Mouse (Mus musculus) neural tube, embryonic 15.5 days (tissue): ENCODE measurements at regions not wholly inside any gene's neighbourhood (a gene's known extent, or its start where the extent isn't known, plus 50 kb on each side); places are given as distances from the start of the nearest gene placed in this dataset.

Experiments used
- ATAC-seq: fragments of 200-750 bp; cut with Nextera tagmentation; 2 replicates; pipeline ENCODE4 v1.8.0; 2017; ENCODE audit warnings: mild to moderate bottlenecking, moderate TSS enrichment, moderate library complexity; ENCODE audit not compliant: low FRiP score
- H3K27ac ChIP-seq: fragments of 300-500 bp; sonication (generic); replicated peaks from 2 replicates; pipeline ENCODE4 v1.5.1; 2015; ENCODE audit warnings: mild to moderate bottlenecking, inconsistent platforms
- H3K27me3 ChIP-seq: fragments of 300-500 bp; sonication (generic); replicated peaks from 2 replicates; pipeline ENCODE4 v1.6.1; 2015; ENCODE audit warnings: inconsistent platforms
- H3K36me3 ChIP-seq: fragments of 300-500 bp; sonication (generic); 2 replicates; pipeline ENCODE4 v1.6.1; 2015; ENCODE audit warnings: inconsistent platforms
- H3K4me1 ChIP-seq: fragments of 300-500 bp; sonication (generic); 2 replicates; pipeline ENCODE4 v1.6.1; 2015; ENCODE audit warnings: inconsistent platforms
- H3K4me2 ChIP-seq: fragments of 300-500 bp; sonication (generic); 2 replicates; pipeline ENCODE4 v1.6.1; 2015; ENCODE audit warnings: inconsistent platforms, mild to moderate bottlenecking, moderate library complexity
- H3K4me3 ChIP-seq: fragments of 300-500 bp; sonication (generic); replicated peaks from 2 replicates; pipeline ENCODE4 v1.5.1; 2015; ENCODE audit warnings: mild to moderate bottlenecking, inconsistent platforms
- H3K9ac ChIP-seq: fragments of 300-500 bp; sonication (generic); replicated peaks from 2 replicates; pipeline ENCODE4 v1.6.1; 2015; ENCODE audit warnings: mild to moderate bottlenecking, inconsistent platforms
- H3K9me3 ChIP-seq: fragments of 300-500 bp; sonication (generic); replicated peaks from 2 replicates; pipeline ENCODE4 v1.6.1; 2016; ENCODE audit warnings: inconsistent platforms
- WGBS: fragments of 180-500 bp; shearing (Covaris S2); methylation state at CpG from one replicate; pipeline ENCODE4 v1.1.7; 2015; ENCODE audit warnings: mixed read lengths; 5-methylcytosine and 5-hydroxymethylcytosine counted together

DNA sequence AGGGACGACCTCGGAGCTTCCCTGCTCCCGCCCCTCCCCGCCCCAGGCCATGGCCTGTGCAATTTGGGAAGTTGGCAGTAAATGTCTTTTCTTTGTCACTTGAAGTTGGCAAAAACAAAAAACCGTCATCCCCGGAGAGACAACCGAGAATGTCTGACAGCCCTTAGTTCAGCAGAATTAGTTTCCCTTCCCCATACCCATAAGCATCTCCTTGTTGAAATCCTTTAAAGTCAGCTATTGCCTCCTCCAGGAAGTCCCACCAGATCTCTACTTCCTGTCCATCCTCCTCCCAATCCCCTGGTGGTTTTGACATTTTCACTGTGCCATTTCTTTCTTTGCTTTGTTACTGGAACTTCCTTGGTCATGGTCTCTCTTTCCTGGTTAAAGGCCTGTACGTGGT, 54.8 kb downstream of the Foxb1 start:
- H3K36me3 ChIP-seq = no peaks in the 10 kb centered on the region
- no peak overlapping the region for H3K27ac ChIP-seq
- no peaks in the 10 kb centered on the region for H3K27me3 ChIP-seq
- H3K4me1 ChIP-seq = no peaks in the 10 kb centered on the region; the same call in 1 of the 2 replicates
- no peak for ATAC-seq
- WGBS = 36% methylated on average over 8 of the region's 8 CpGs
- H3K9me3 ChIP-seq = 0 out of 2 replicates have a peak, but pooled peaks cover 3% of the 10 kb centered on the region
- H3K4me3 ChIP-seq = no peak overlapping the region
- no peak overlapping the region for H3K4me2 ChIP-seq
- H3K9ac ChIP-seq = no peak overlapping the region

DNA sequence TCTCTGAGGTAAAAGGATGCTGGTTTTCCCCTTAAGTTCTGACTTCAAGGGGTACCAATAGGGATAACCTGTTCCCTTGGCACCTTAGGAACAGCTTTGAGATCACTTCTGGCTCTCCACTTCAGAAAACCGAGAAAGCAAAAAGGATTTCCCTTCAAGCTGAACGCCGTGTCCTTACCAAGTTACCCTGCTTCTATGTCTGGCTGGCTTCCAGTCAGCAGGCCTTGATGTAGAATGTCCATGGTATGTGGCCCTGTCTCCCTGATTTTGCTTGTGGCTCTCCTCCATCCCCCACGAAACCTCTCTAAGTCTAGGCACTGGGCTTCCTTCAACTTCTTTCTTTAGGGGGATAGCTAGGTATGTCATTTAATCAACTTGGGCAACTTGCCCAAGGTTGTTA, 55.7 kb downstream of the Foxb1 start:
- H3K4me1 ChIP-seq = no peaks in the 10 kb centered on the region; the same call in 1 of the 2 replicates
- WGBS = 59% methylated on average over 4 of the region's 4 CpGs
- no peak overlapping the region for H3K9ac ChIP-seq
- H3K27ac ChIP-seq = no peak overlapping the region
- H3K4me2 ChIP-seq = no peak overlapping the region
- H3K27me3 ChIP-seq = no peaks in the 10 kb centered on the region
- H3K9me3 ChIP-seq = no peaks in the 10 kb centered on the region
- H3K36me3 ChIP-seq = no peaks in the 10 kb centered on the region
- H3K4me3 ChIP-seq = no peak overlapping the region
- no peak for ATAC-seq

GRCm38 (mm10) chr9:69703731-69704130, 57.0 kb downstream of the Foxb1 start:
- H3K36me3 ChIP-seq = no peaks in the 10 kb centered on the region
- H3K4me2 ChIP-seq = no peak overlapping the region
- ATAC-seq = no peak
- no peaks in the 10 kb centered on the region for H3K27me3 ChIP-seq
- no peak overlapping the region for H3K4me3 ChIP-seq
- H3K27ac ChIP-seq = no peak overlapping the region
- no peak overlapping the region for H3K9ac ChIP-seq
- no peaks in the 10 kb centered on the region for H3K9me3 ChIP-seq
- no peaks in the 10 kb centered on the region; the same call in 1 of the 2 replicates for H3K4me1 ChIP-seq
- WGBS = 75% methylated on average over 7 of the region's 7 CpGs

GRCm38 (mm10) chr9:69702156-69702928, 58.4 kb downstream of the Foxb1 start:
- ATAC-seq = no peak
- no peaks in the 10 kb centered on the region for H3K9me3 ChIP-seq
- no peak overlapping the region for H3K27ac ChIP-seq
- no peaks in the 10 kb centered on the region for H3K27me3 ChIP-seq
- no peaks in the 10 kb centered on the region; the same call in 1 of the 2 replicates for H3K4me1 ChIP-seq
- no peak overlapping the region for H3K4me3 ChIP-seq
- WGBS = 84% methylated on average over 8 of the region's 8 CpGs
- no peak overlapping the region for H3K9ac ChIP-seq
- no peaks in the 10 kb centered on the region for H3K36me3 ChIP-seq
- no peak overlapping the region for H3K4me2 ChIP-seq

DNA sequence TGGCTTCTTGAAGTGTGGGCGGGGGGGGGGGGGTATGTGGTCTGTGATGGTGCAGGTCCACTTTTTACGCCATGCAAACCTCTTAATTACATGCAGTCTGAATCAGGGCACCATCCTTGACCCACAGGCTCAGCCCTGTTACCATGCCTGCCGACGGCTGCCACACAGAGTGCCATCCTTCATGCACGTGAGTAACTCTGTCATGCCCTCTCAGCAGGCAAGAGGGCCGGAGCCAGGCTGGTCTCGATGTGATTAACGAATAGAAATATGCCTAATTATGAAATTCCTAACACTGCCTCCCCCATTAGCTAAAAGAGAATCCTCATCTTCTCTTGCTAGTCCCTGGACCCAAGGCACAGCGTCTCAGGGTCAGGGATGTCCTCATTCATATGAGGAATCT, 60.0 kb downstream of the Foxb1 start:
- 58% methylated on average over 9 of the region's 9 CpGs for WGBS
- ATAC-seq = no peak
- Histone ChIP-seq H3K9me3 (no peaks in the 10 kb centered on the region), H3K4me3 (no peak overlapping the region), H3K4me2 (no peak overlapping the region), H3K27me3 (no peaks in the 10 kb centered on the region), H3K9ac (no peak overlapping the region), H3K36me3 (no peaks in the 10 kb centered on the region), H3K27ac (no peak overlapping the region), H3K4me1 (no peaks in the 10 kb centered on the region)

GRCm38 (mm10) chr9:69691756-69692155, 69.0 kb downstream of the Foxb1 start:
- no peak overlapping the region for H3K27ac ChIP-seq
- no peak for ATAC-seq
- H3K9me3 ChIP-seq = no peaks in the 10 kb centered on the region
- 94% methylated on average over 3 of the region's 3 CpGs for WGBS
- no peaks in the 10 kb centered on the region for H3K27me3 ChIP-seq
- peaks cover 11% of the 10 kb centered on the region; the same call in 1 of the 2 replicates for H3K4me1 ChIP-seq
- no peak overlapping the region for H3K4me3 ChIP-seq
- no peaks in the 10 kb centered on the region for H3K36me3 ChIP-seq
- H3K4me2 ChIP-seq = no peak overlapping the region
- no peak overlapping the region for H3K9ac ChIP-seq

- H3K36me3 ChIP-seq = no peaks in the 10 kb centered on the region
- 11% methylated on average over 12 of the region's 12 CpGs for WGBS
- H3K4me2 ChIP-seq = no peak overlapping the region
- H3K27ac ChIP-seq = no peak overlapping the region; the same call in 1 of the 2 replicates
- H3K9ac ChIP-seq = no peak overlapping the region
- ATAC-seq = peak; percentile 69; the same call in 1 of the 2 replicates
- H3K9me3 ChIP-seq = no peaks in the 10 kb centered on the region
- H3K27me3 ChIP-seq = peaks cover 4% of the 10 kb centered on the region; the same call in 1 of the 2 replicates
- H3K4me3 ChIP-seq = no peak overlapping the region
- peaks cover 11% of the 10 kb centered on the region; the same call in 1 of the 2 replicates for H3K4me1 ChIP-seq
Measured at GRCm38 (mm10) chr9:69687349-69688123, 73.2 kb downstream of the Foxb1 start.

GRCm38 (mm10) chr9:69686766-69687165, 74.0 kb downstream of the Foxb1 start:
- no peak overlapping the region; the same call in 1 of the 2 replicates for H3K27ac ChIP-seq
- ATAC-seq = no peak
- WGBS = 55% methylated on average over 4 of the region's 4 CpGs

DNA sequence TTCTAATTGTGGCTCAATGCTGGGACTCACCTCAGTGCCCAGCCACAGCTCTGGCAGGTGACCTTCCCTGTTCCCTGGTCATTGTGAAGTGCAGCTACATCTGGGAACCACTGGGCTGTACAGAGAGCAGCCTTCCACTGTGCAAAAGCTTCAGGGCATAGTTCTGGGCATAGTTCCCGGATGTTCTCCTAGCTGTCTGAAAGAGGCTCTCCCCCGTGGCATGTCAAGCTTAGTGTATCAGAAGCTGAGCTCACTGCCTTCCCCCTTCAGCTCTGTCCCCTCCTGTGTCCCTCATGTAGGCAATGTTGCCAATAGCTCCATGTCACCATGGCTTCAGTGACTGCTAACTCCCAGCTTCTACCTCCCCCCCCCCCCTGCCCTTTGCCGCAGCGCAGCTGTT, 75.1 kb downstream of the Foxb1 start:
- Histone ChIP-seq H3K4me3 (no peak overlapping the region), H3K27me3 (peaks cover 4% of the 10 kb centered on the region; the same call in 1 of the 2 replicates), H3K27ac (no peak overlapping the region), H3K4me2 (no peak overlapping the region), H3K9ac (no peak overlapping the region), H3K4me1 (peaks cover 11% of the 10 kb centered on the region; the same call in 1 of the 2 replicates), H3K36me3 (no peaks in the 10 kb centered on the region), H3K9me3 (no peaks in the 10 kb centered on the region)
- ATAC-seq = no peak
- 33% methylated on average over 4 of the region's 4 CpGs for WGBS

More at GRCm38 (mm10) chr9:69686766-69687165, 74.0 kb downstream of the Foxb1 start:
- Histone ChIP-seq H3K36me3 (no peaks in the 10 kb centered on the region), H3K9ac (no peak overlapping the region), H3K4me2 (no peak overlapping the region), H3K4me1 (peaks cover 11% of the 10 kb centered on the region; the same call in 1 of the 2 replicates), H3K9me3 (no peaks in the 10 kb centered on the region), H3K27me3 (peaks cover 4% of the 10 kb centered on the region; the same call in 1 of the 2 replicates), H3K4me3 (no peak overlapping the region)

DNA sequence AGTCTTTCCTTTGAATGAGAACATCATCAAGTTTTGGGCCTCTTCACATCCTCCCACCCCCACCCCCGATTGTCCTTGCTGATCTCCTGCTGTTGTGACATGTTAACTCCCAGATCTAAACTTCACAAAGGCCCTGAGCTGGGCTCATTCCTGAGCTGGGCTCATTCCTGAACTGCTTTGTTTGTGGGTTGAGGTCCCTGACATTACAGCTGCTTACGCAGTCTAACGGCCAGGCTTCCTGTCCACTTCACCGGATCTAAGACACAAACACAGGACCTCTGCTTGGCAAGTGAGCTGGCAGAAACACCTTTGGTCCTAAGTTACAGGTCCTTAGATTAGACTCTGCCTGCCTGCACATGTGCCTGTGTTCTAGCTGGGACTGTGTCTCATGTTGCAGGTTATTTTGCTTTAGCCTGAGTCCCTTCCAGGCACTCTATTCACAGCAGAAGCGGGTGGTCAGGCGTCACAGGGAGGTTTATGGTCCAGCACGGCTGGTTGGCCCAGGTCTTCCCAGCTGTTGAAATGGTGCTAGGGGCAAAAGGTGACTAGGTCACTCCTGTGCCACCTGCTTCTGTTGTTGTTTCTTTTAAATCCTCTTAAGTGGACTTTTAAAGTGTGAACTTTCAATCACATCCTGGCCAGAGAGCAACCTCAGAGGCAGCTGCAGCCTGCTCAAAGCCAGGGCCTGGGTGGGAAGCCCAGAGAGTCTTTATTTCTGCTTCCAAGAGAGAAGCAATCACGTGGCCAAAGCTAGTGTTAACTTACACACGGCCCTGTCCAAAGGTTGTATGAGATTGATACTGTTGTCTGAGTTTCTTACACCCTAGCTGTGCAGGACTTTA, 79.1 kb downstream of the Foxb1 start:
- no peak overlapping the region for H3K4me2 ChIP-seq
- no peaks in the 10 kb centered on the region for H3K36me3 ChIP-seq
- no peak overlapping the region for H3K27ac ChIP-seq
- H3K4me1 ChIP-seq = no peaks in the 10 kb centered on the region
- no peak overlapping the region for H3K9ac ChIP-seq
- H3K4me3 ChIP-seq = no peak overlapping the region
- ATAC-seq = no peak
- peaks cover 6% of the 10 kb centered on the region; the same call in 1 of the 2 replicates for H3K27me3 ChIP-seq
- no peaks in the 10 kb centered on the region for H3K9me3 ChIP-seq
- 14% methylated on average over 9 of the region's 9 CpGs for WGBS

GRCm38 (mm10) chr9:69678634-69679033, 82.1 kb downstream of the Foxb1 start:
- Histone ChIP-seq H3K27me3 (0 out of 2 replicates have a peak, but pooled peaks cover 2% of the 10 kb centered on the region), H3K36me3 (no peaks in the 10 kb centered on the region), H3K9me3 (no peaks in the 10 kb centered on the region), H3K27ac (no peak overlapping the region), H3K4me3 (no peak overlapping the region), H3K4me2 (no peak overlapping the region), H3K9ac (no peak overlapping the region), H3K4me1 (no peaks in the 10 kb centered on the region)
- no peak for ATAC-seq
- 90% methylated on average over 1 of the region's 1 CpGs for WGBS
